Mouse (Mus musculus): ENCODE data around the gene Map3k5. TPM values are rescaled to one million over a fixed set of nuclear protein-coding genes. Genes with fewer than 3 reads are reported as not detected.

The Map3k5 gene
- polyA plus RNA-seq (2012; rRNA removed) = 3.6 and 3.7 TPM in 2 replicates

GRCm38 (mm10) chr10:19934384-19935294 is at the start of gene Map3k5:
TSS of gene Map3k5 (plus strand) at chr10:19934472.

GRCm38 (mm10) chr10:19907246-19907804 is 26.9 kb upstream of the Map3k5 start, which contains the start of gene Pex7:
TSS of gene Pex7 (minus strand) at chr10:19907689.

GRCm38 (mm10) chr10:20148130-20148772 is 214.0 kb downstream of the Map3k5 start, which contains the start of gene Map7:
TSS of gene Map7 (plus strand) at chr10:20148471.

Other genes starting within 250 kb of the Map3k5 start
- gene Il20ra, start 221.9 kb upstream of the Map3k5 start, polyA plus RNA-seq (2012; rRNA removed) = 0.27 and 0.47 TPM in 2 replicates
- 2.8 and 4.6 TPM in 2 replicates for gene Slc35d3, start 83.0 kb upstream of the Map3k5 start, polyA plus RNA-seq (2012; rRNA removed)
- 29.2 and 35.2 TPM in 2 replicates for gene Pex7, start 26.8 kb upstream of the Map3k5 start, polyA plus RNA-seq (2012; rRNA removed)
- gene Map7, start 214.0 kb downstream of the Map3k5 start, polyA plus RNA-seq (2012; rRNA removed) = 7.4 and 8.8 TPM in 2 replicates

Data from central nervous system, embryonic 18 days (tissue).